ENCODE assay signal across 27 mouse cellular contexts in the genomic region with DNA sequence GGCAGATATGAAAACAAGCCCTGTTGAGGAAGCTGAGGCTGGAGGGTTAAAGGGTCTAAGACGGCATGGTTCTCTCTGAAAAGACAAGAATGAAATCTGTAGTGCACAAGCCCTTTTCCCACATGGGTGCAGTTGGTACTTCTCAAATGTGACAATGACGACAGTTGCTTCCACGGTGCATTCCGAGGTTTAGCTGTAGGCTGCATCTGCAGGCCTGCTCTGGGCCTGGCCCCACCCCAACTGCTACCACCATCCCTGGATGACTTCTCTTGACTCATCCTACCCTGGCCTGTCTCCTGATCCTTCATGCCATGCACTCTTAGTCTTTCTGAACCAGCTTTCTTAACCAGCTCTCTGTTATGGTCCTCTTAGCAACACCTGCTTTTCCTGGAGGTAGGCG. TPM values are rescaled to one million over a fixed set of nuclear protein-coding genes. Genes with fewer than 3 reads are reported as not detected.
"Had no signal": no experiment of that assay in that cellular context is flagged by ENCODE, and none has a peak within 500 bp of the region (broad histone marks: within the 10 kb centered on the region; RNA-seq: fewer than 3 reads in every experiment).

No protein-coding gene starts in this region.

- H3K9me3 ChIP-seq: heart, embryonic 10.5 days; heart, embryonic 12.5 days; hindbrain, embryonic 10.5 days; hindbrain, embryonic 12.5 days; intestine, embryonic 15.5 days; limb, embryonic 13.5 days; liver, embryonic 13.5 days; liver, embryonic 15.5 days had no signal

- H3K27ac ChIP-seq: gastrocnemius, adult 2 months; heart, embryonic 10.5 days; hindbrain, embryonic 12.5 days; hindbrain, embryonic 14.5 days; intestine, embryonic 15.5 days; layer of hippocampus, adult 2 months; left cerebral cortex, adult 2 months; limb, embryonic 13.5 days; liver, embryonic 13.5 days; liver, embryonic 15.5 days had no signal

- H3K9ac ChIP-seq: heart, embryonic 12.5 days; hindbrain, embryonic 12.5 days; hindbrain, embryonic 14.5 days; intestine, embryonic 15.5 days; limb, embryonic 13.5 days; liver, embryonic 13.5 days; liver, embryonic 15.5 days had no signal

- H3K4me2 ChIP-seq: heart, embryonic 12.5 days; hindbrain, embryonic 12.5 days; hindbrain, embryonic 14.5 days; intestine, embryonic 15.5 days; limb, embryonic 13.5 days; liver, embryonic 11.5 days; liver, embryonic 13.5 days; liver, embryonic 15.5 days had no signal

- ATAC-seq: hindbrain, embryonic 16.5 days; inflammation-experienced regulatory T-cells, adult 6 months; intestine, embryonic 15.5 days; intestine, postnatal 0 days had no signal

- H3K27me3 ChIP-seq: heart, embryonic 12.5 days; hindbrain, embryonic 12.5 days; intestine, embryonic 15.5 days; limb, embryonic 13.5 days; liver, embryonic 13.5 days; liver, embryonic 15.5 days had no signal

- DNase-seq: gastrocnemius, adult 2 months; gastrocnemius, postnatal 25 days; heart, adult 18-20 months; heart, postnatal 10 days; heart, postnatal 4 days; kidney, adult 18-20 months; kidney, adult 8-10 months; kidney, postnatal 10 days; kidney, postnatal 25 days; kidney, postnatal 4 days; liver; liver, embryonic 13.5 days had no signal

- H3K4me3 ChIP-seq: gastrocnemius, adult 2 months; heart, embryonic 10.5 days; heart, embryonic 12.5 days; hindbrain, embryonic 10.5 days; hindbrain, embryonic 12.5 days; intestine, embryonic 15.5 days; layer of hippocampus, adult 2 months; left cerebral cortex, adult 2 months; limb, embryonic 13.5 days; liver, embryonic 13.5 days; liver, embryonic 15.5 days had no signal

- H3K36me3 ChIP-seq: heart, embryonic 10.5 days; heart, embryonic 12.5 days; hindbrain, embryonic 12.5 days; intestine, embryonic 15.5 days; limb, embryonic 13.5 days; liver, embryonic 13.5 days; liver, embryonic 15.5 days had no signal

RNA-seq across cellular contexts. Expression of gene Gfra1, which starts 22.9 kb away (rescaled TPM):
- total RNA-seq: granulocyte monocyte progenitor cell, adult 5-6 weeks had no signal
